Mouse (Mus musculus): ENCODE measurements around the gene Col4a6. TPM values are rescaled to one million over a fixed set of nuclear protein-coding genes. Genes with fewer than 3 reads are reported as not detected.

Gene Col4a6
- polyA plus RNA-seq (2012; ENCODE audit: low replicate concordance) = not detected in 2 replicates

DNA sequence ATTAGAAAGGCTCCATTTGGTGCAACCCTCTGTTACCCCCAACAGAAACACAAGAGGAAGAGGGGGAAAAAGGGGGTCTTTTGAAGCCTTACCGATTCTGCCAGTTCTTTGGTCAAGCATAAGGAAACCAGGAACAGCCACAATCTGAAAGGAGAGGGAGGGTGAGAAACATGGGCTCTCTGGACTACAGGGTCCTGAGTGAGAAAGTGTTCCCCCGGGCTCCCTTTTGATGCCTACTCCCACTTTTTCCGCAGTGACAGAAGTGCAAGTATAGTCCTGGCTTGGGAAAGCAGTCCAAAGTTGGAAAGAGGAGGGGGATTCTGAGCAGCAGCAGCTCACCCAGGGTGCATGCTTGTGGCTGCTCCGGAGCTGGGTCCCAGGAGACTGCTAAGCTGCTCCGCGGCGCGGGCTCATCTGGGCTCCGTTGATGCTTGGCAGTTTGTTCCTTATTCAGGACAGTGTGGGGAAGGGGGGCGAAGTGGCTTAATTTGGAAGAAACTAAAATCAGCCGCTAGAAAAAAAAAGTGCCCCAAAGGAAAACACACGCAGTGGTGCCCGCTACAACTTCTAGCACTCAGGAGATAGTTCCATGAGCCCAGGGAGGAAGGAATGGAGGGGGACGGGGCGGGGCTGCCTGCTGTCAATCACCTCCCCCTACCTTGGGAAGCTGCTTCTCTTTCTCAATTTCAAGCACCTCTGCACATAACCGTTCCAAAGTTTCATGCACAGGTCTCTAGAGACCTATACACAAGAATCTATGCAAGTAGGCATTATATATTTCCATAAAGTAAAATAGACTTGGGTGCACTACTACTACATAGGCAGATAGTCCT lies at the start of gene Col4a6:
Col4a6 (minus strand) TSS at position 607 of the 833 bp plus-strand sequence.

DNA sequence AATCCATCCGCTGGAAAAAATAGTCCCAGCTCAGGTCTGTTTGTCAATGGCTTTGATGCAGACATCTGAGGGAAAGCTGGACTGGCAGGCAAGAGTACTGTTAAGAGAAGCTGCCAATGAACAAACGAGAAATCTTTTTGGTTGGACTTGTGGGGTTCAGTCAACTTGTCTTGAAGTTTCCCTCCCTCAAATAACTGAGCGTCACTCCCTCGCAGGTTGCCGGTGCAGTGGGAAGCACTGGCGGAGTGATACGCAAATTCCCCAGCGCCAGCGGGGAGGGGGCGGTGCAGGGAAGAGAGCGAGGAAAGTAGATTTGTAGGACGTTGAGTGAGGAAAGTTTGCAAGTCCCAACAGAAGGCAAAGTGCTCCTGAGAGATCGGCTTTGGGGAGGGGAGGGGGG lies 1.2 kb upstream of the Col4a6 start, which contains the start of gene Col4a5:
Col4a5 (plus strand) TSS at position 276 of the 400 bp plus-strand sequence.

Other genes with a start within 250 kb of the Col4a6 start
- gene Col4a5, start 1.3 kb upstream of the Col4a6 start, polyA plus RNA-seq (2012; ENCODE audit: low replicate concordance) = 0.17 and 0.46 TPM in 2 replicates

Data from hematopoietic multipotent progenitor cell, adult 10-12 weeks (in vitro differentiated cells).